Comparison of ENCODE assay signal across 9 mouse cellular contexts in the genomic region with DNA sequence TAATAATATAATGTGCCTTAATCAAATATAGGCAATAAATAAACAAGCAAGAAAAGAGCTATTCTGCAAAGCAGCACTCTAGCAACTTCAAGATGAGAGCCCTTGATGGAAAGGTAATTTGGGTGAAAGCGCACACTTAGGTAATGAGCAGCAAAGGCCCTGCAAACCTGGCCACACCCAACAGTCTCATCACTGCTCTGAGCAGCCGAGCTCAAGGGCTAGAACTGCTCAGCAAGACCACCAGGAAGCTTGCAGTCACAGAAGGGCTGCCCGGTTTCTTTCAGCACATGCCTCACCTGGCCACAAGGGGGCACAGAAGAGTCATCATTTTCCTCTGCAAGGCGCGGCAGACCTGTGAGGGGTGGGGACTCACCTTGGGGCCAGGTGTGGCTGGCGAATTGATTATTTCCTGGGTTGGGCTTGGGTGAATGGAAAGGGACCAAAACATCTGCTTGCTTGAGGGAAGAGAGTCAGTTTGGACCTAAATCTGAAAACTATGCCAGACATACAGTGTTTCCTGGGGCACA.
A peak's percentile ranks its signal among the peaks of the same experiment; 100 is the strongest.
DNase-seq lines count a peak whose midpoint lies in the region; ATAC-seq and TF ChIP-seq lines count a peak whose summit lies in the region.
"Had no signal": no experiment of that assay in that cellular context is flagged by ENCODE, and none has a peak within 500 bp of the region (broad histone marks: within the 10 kb centered on the region; RNA-seq: fewer than 3 reads in every experiment).

No protein-coding gene starts in this region.

- H3K27me3 ChIP-seq in liver, postnatal 0 days (ENCODE audit: insufficient read depth, low read length) = peaks cover 4% of the 10 kb centered on the region; the same call in 1 of the 2 replicates
- 0 out of 2 replicates have a peak, but pooled peaks cover 2% of the 10 kb centered on the region for H3K27me3 ChIP-seq in liver, embryonic 11.5 days (replicated peaks; ENCODE audit: control insufficient read depth, insufficient read depth, low read length)

- peak; percentile 60 for TF ChIP-seq CTCF in liver, postnatal 0 days (IDR thresholded peaks at IDR 0.05; ENCODE audit: low read depth)

- DNase-seq in adrenal gland, adult 18-20 months (ENCODE audit: low spot score in 2 of 2) = peak; percentile 27 to 44
- DNase-seq in adrenal gland, postnatal 4 days (ENCODE audit: low spot score in 2 of 2) = no peak
- peak; percentile 36 for DNase-seq in liver, postnatal 0 days
- DNase-seq in liver, embryonic 11.5 days (ENCODE audit: low spot score) = no peak
- DNase-seq in cerebellum, postnatal 14 days = peak; percentile 87 to 91
- DNase-seq in large intestine, adult 2 months (ENCODE audit: low read depth, low spot score) = peak; percentile 14
- no peak for DNase-seq in spleen, postnatal 4 days (ENCODE audit: low spot score in 2 of 2)
- no peak for DNase-seq in left cerebral cortex, adult 11 months (ENCODE audit: low spot score)

- no peak for TF ChIP-seq EP300 in liver, postnatal 0 days (IDR thresholded peaks at IDR 0.05; ENCODE audit: low read depth)

- no peak for ATAC-seq in liver, postnatal 0 days
- ATAC-seq in liver, embryonic 11.5 days (replicated peaks; ENCODE audit: low FRiP score) = no peak

- H3K4me3 ChIP-seq in liver, postnatal 0 days (ENCODE audit: low read depth, low read length) = no peak overlapping the region
- H3K4me3 ChIP-seq in liver, embryonic 11.5 days (ENCODE audit: low read depth, low read length) = no peak overlapping the region
- H3K4me3 ChIP-seq: erythroblast, embryonic 14.5 days had no signal

- no peaks in the 10 kb centered on the region for H3K4me1 ChIP-seq in liver, postnatal 0 days (ENCODE audit: insufficient read depth)
- no peaks in the 10 kb centered on the region for H3K4me1 ChIP-seq in liver, embryonic 11.5 days (replicated peaks; ENCODE audit: control insufficient read depth, insufficient read depth, low read length)

- no peaks in the 10 kb centered on the region for H3K36me3 ChIP-seq in liver, postnatal 0 days (replicated peaks; ENCODE audit: insufficient read depth, low read length)
- H3K36me3 ChIP-seq in liver, embryonic 11.5 days (ENCODE audit: control insufficient read depth, insufficient read depth, low read length) = no peaks in the 10 kb centered on the region

- H3K9ac ChIP-seq in liver, postnatal 0 days (replicated peaks) = no peak overlapping the region
- H3K9ac ChIP-seq in liver, embryonic 11.5 days (ENCODE audit: low read depth, low read length) = no peak overlapping the region

- no peak overlapping the region for H3K4me2 ChIP-seq in liver, postnatal 0 days (ENCODE audit: low read depth, low read length)
- no peak overlapping the region for H3K4me2 ChIP-seq in liver, embryonic 11.5 days

- no peak overlapping the region for H3K27ac ChIP-seq in liver, postnatal 0 days (ENCODE audit: low read depth)
- H3K27ac ChIP-seq in liver, embryonic 11.5 days (ENCODE audit: low read depth, low read length) = no peak overlapping the region

- 15% methylated on average over 6 of the region's 6 CpGs for WGBS in liver, postnatal 0 days (ENCODE audit: insufficient replicate concordance)
- WGBS in liver, embryonic 11.5 days = 14% methylated on average over 6 of the region's 6 CpGs
- WGBS in large intestine, adult 2 months = 14% methylated on average over 6 of the region's 6 CpGs

- H3K9me3 ChIP-seq in liver, postnatal 0 days (ENCODE audit: low read length) = no peaks in the 10 kb centered on the region
- no peaks in the 10 kb centered on the region for H3K9me3 ChIP-seq in liver, embryonic 11.5 days (ENCODE audit: control insufficient read depth, low read length)

Comparison
In these comparisons a context has a peak if more than half of its experiments do, and no peak if none do; other contexts are left out.
1. DNase-seq: peak in adrenal gland, adult 18-20 months (2 of 2), liver, postnatal 0 days (single experiment), cerebellum, postnatal 14 days (2 of 2) and large intestine, adult 2 months (single experiment); none in adrenal gland, postnatal 4 days (0 of 2), liver, embryonic 11.5 days (single experiment), spleen, postnatal 4 days (0 of 2) and left cerebral cortex, adult 11 months (single experiment).